Mouse (Mus musculus): ENCODE measurements around the gene Gm10295.

Gm10295 gene

GRCm38 (mm10) chr7:71355596-71355995, 4.3 kb upstream of the Gm10295 start:
- no peak for DNase-seq (ENCODE audit: low spot score in 2 of 2)

- no peak for DNase-seq (ENCODE audit: low spot score in 2 of 2)
Observed at GRCm38 (mm10) chr7:71348922-71349321, 2.4 kb downstream of the Gm10295 start.

GRCm38 (mm10) chr7:71324919-71325583, 26.2 kb downstream of the Gm10295 start:
- no peak for DNase-seq (ENCODE audit: low spot score in 2 of 2)

GRCm38 (mm10) chr7:71313148-71313765, 38.0 kb downstream of the Gm10295 start:
- no peak for DNase-seq (ENCODE audit: low spot score in 2 of 2)

GRCm38 (mm10) chr7:71312375-71312774, 38.9 kb downstream of the Gm10295 start:
- DNase-seq (ENCODE audit: low spot score in 2 of 2): no peak

GRCm38 (mm10) chr7:71311411-71311810, 39.9 kb downstream of the Gm10295 start:
- no peak for DNase-seq (ENCODE audit: low spot score in 2 of 2)

GRCm38 (mm10) chr7:71308051-71308450, 43.2 kb downstream of the Gm10295 start:
- no peak for DNase-seq (ENCODE audit: low spot score in 2 of 2)

GRCm38 (mm10) chr7:71302714-71303113, 48.6 kb downstream of the Gm10295 start:
- no peak for DNase-seq (ENCODE audit: low spot score in 2 of 2)

All from spleen, postnatal 36 days (tissue).